Mouse (Mus musculus) liver, embryonic 14.5 days (tissue): ENCODE results near the gene Abcg1.

Experiments
- CTCF ChIP-seq: IDR thresholded peaks from 2 replicates; pipeline ENCODE4 v1.5.1; 2016; ENCODE audit warnings: antibody characterized with exemption, low read depth, control low read depth
- EP300 ChIP-seq: IDR thresholded peaks from 2 replicates; pipeline ENCODE4 v1.6.1; 2016; ENCODE audit warnings: antibody characterized with exemption, low read depth

- TF ChIP-seq CTCF = no peak
- no peak for TF ChIP-seq EP300
Measured at GRCm38 (mm10) chr17:31125548-31126266, 68.2 kb downstream of the Abcg1 start.
